Mouse (Mus musculus) retina, postnatal 1 day (tissue): ENCODE measurements at regions not wholly inside any gene's neighbourhood (a gene's known extent, or its start where the extent isn't known, plus 50 kb on each side); places are given as distances from the start of the nearest gene placed in this dataset.

Experiments used
- DNase-seq: peaks from one replicate; pipeline ENCODE4 v3.0.0-alpha.2; 2012

GRCm38 (mm10) chr10:68606848-68607247, 65.2 kb upstream of the Cabcoco1 start:
- no peak for DNase-seq

- DNase-seq: peak; percentile 20
Measured at GRCm38 (mm10) chr10:68611906-68612305, 70.2 kb upstream of the Cabcoco1 start.

GRCm38 (mm10) chr10:68612727-68613126, 71.0 kb upstream of the Cabcoco1 start:
- DNase-seq: no peak

- DNase-seq: no peak
Measured at GRCm38 (mm10) chr10:68623786-68624185, 82.1 kb upstream of the Cabcoco1 start.

DNA sequence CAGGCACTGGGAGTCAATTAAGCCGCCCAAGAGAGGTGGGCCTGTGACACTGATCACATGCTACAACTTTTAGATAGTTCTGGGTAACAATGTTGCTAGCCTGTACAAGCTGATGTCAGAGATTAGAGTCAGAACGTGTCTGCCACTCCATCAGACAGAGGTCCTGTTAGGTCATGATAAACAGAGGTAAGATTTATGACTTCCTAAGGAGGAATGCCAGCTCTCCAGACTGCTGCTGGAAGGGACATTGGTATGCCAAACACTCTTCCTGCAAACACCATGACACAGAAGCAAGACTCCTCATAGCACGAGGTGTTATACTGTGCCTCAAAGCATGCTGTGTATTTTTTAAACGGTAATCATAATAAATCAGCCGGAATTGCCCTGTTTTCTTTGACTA, 83.6 kb upstream of the Cabcoco1 start:
- DNase-seq: no peak

- DNase-seq: peak; percentile 12
Measured at GRCm38 (mm10) chr10:68625752-68626151, 84.1 kb upstream of the Cabcoco1 start.

- no peak for DNase-seq
Measured at GRCm38 (mm10) chr10:68629486-68629885, 87.8 kb upstream of the Cabcoco1 start.

DNA sequence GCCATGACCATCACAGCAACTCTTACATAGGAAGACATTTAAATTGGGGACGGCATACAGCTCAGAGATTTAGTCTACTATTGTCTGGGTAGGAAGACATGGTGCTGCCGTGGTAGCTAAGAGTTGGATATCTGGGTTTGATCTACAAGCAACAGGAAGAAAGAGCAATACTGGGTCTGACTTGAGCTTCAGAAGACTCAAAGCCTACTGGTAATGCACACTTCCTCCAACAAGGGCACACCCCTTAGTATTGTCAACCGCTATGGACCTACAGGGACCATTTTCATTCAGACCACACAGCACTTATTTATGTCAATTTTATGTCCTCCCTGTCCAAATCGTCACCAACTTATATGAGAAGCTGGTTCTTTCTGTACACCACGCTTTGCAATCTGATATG, 90.3 kb upstream of the Tmem26 start:
- no peak for DNase-seq

DNA sequence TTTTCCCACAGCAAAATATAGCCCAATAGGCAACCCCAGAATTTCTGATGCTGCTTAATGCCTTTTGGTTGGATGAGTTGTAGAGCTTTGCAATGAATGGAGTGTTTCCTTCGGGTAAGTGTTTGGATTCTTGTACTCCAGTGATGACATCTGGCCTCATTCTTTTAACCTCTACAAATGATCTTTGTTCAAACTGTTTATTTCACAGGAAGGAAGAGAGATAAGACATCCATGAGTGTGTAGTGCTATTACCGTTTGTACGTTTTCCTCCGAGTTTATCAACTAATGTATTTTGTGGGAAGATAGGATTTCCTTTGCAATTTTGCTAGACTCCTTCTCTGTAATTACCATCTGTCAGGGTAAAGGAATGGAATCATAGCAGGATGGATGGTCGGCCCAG, 70.7 kb upstream of the Tmem26 start:
- DNase-seq: no peak

DNA sequence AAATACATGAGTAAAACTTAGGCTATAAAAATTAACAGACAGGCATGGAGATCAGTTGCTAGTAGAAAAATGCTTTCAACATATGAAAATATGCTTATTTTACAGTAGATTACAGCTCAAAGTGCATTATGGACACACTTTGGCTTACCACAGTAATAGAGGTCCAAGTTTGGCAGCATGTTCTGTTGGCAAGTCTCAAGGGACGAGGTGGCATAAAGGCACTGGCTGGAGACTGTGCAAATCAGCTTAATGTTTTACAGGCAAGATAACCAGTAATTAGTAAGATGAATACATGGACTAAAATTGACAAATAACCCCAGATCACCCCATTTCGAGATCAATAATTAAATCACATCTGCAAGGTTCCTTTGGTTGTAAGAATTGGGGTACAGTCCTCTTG, 68.0 kb upstream of the Tmem26 start:
- DNase-seq: no peak

GRCm38 (mm10) chr10:68666094-68666493, 57.4 kb upstream of the Tmem26 start:
- no peak for DNase-seq

DNA sequence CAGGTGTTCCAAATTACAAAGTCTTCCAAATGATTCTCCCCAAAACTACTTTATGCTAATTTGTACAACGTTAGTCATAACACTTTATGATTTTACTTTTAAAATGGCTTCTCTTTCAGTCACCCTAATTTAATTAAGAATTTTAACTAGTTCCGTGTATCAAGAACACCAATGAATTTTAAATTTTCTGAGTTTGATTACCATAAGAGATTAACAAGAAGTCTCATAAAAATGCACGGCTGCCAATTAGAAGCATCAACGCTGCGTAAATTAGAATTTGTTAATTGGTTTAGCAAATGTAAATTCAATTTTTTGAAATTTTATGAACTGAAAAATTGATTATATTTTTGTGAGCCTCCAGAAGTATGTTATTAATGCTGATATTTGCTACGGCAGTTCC, 54.1 kb upstream of the Tmem26 start:
- no peak for DNase-seq

DNA sequence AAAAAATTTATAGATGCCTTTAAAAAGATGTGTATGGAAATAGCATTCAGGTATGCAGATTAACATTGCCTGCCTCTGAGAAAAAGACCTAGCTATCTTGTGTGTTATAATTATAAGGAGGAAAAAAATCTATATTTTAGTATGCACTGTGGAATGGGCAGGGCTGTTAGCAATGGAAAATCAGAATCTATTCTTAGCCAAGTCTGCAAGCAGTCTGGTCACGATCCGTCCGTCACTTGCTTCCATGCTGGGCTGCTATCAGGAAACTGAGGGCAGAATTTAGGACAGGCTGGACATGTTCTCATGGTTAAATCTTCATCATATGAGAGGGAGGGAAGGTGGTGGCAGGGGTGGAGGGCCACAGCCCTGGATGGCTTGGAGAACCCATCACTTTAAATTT, 53.5 kb upstream of the Tmem26 start:
- peak; percentile 8 for DNase-seq

GRCm38 (mm10) chr10:68672291-68672690, 51.2 kb upstream of the Tmem26 start:
- DNase-seq: no peak

DNA sequence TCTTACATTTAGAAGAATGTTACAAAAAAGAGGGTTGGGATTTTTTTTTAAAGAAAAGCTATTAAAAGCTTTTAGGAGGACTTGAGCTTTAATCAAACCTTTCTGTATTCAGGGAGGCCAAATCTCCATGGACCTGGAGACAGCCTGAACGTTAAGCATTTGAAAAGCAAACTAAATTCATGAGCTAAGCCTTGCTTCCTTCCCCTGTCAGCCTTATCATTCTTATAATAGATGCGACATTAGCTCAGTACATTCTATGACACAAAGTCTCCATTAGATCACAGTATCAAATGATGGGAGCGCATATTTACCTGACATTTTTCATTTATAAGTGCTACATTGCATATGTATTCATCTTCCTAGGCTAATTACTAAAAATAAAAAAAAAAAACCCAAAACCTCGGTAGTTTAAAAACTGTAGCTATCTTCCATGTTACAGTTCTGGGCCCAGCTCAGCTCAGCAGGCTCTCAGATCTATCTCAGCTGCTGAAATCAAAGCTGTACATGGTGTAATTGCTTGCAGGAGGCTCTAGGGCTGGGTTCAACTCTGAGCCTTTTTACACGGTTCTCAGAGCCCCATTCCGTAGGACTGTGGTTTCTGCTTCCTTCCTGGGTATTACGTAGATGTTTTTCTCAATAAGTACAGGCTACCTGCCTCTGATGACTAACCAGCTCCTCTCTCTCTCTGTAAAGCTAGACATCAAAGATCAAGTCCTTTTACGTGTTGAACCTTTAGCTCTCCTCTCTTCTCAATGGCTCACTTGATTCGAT, 50.2 kb upstream of the Tmem26 start:
- no peak for DNase-seq
